Mouse (Mus musculus) thymus, adult 2 months (tissue): ENCODE results near the gene Cse1l.

Source experiments
- CTCF ChIP-seq: fragments of 200-500 bp; IDR thresholded peaks from 2 replicates; pipeline ENCODE4 v1.5.1; 2012; ENCODE audit warnings: mild to moderate bottlenecking, control low read depth, low read length, moderate library complexity, borderline replicate concordance; ENCODE audit not compliant: control insufficient read depth, poor library complexity, insufficient read depth; ENCODE audit errors: extremely low read depth
- POLR2A ChIP-seq: fragments of 200-500 bp; IDR thresholded peaks from 2 replicates; pipeline ENCODE4 v1.6.1; 2012; ENCODE audit warnings: mild to moderate bottlenecking, low read length, control low read depth, moderate library complexity; ENCODE audit not compliant: control insufficient read depth, poor library complexity, insufficient read depth; ENCODE audit errors: extremely low read depth

- TF ChIP-seq CTCF (no peak), POLR2A (no peak)
Measured at GRCm38 (mm10) chr2:166944346-166944745, 38.5 kb downstream of the Cse1l start.
